Mouse (Mus musculus) testis, adult 10 weeks (tissue): ENCODE measurements around the gene Dld. TPM values are rescaled to one million over a fixed set of nuclear protein-coding genes. Genes with fewer than 3 reads are reported as not detected.

ENCODE experiments used
- polyA plus RNA-seq: library from polyadenylated mRNA; stranded (reverse); fragments of 350-450 nt; fragmentation: Illumina TruSeq; extraction: RNeasy Lipid Tissue Mini Kit (QIAGEN cat#74804); gene quantifications from one replicate; pipeline ENCODE4 v1.2.3, GENCODE M21; 2014; ENCODE audit warnings: low read depth, low replicate concordance

The Dld gene
- 186 TPM for polyA plus RNA-seq

DNA sequence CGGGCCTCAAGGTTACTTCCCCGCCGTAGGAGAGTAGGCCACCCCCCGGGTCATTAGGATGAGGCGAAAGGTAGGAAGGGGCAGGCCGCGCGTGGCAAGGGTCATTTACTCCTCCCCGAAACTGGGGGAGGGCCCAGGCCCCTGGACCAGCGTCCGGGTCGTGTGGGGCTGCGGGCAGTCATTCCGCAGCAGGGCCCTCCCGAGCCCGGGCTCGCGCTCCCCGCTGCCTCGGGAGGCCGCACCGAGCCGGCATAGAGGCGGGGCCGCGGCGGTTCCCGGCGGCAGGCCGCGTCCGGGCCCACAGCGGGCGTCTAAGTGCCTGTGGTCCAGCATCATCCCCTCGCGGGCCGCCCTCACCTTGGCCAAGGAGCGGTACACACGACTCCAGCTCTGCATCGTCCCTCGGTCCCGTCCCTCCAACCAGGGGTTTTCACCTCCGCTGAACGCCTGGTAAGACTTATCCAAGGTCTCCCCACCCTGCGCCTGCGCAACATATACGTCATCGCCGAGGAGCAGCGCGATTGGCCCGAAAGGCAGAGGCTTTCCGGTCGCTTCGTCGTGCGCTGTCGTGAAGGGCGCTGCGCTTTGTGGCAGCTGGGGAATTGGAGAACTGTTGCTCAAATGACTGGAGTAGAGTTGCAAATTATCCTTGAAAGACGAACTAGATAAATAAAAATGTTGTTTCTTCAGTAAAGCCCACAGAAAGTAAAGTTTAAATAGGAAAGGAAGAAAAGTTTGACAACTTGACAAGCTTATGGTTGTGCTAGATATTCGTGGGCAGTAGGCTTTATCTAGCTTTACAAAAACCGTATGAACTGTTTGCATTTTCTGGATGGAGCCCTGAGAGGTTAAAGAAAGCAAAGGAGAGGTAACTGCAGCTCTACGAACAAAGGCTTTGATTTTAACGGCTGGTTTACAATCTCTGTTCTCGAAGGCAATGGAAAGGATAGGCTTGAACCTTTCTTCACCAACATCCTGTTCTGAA, at the start of gene Dld:
TSS of gene Dld (minus strand) at position 510 of the 985 bp plus-strand sequence.

DNA sequence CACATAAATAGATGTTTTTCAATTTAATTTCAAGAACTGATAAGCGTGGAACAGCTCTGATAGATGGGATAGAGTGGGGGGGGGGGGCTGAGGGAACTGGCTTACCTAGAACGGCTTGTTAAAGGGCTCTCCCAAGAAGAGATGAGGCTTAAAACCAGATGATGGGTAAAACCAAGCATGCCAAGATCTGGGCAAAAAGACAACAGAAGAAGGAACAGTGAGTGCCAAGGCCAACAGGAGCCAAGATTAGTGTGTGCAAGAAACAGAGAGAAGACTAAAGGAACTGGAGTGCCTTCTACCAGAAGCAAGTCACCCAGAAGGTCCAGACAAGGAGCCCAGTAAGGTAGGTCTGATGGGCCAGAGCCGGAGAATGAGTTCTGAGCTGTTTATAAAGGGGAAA, 39.3 kb upstream of the Dld start, which contains the start of gene Slc26a3:
TSS of gene Slc26a3 (plus strand) at position 301 of the 400 bp plus-strand sequence.

Other genes starting within 250 kb of the Dld start
- not detected for gene Gm6993, start 110.7 kb downstream of the Dld start, polyA plus RNA-seq
- 3.5 TPM for gene Lamb1, start 86.2 kb downstream of the Dld start, polyA plus RNA-seq
- 0.45 TPM for gene Slc26a3, start 39.4 kb upstream of the Dld start, polyA plus RNA-seq
- gene Cbll1, start 148.2 kb upstream of the Dld start, polyA plus RNA-seq = 42.6 TPM
- 0.21 TPM for gene Slc26a4, start 208.5 kb upstream of the Dld start, polyA plus RNA-seq